Mouse (Mus musculus): Measurements from ENCODE around the gene Phf19.

The Phf19 gene

DNA sequence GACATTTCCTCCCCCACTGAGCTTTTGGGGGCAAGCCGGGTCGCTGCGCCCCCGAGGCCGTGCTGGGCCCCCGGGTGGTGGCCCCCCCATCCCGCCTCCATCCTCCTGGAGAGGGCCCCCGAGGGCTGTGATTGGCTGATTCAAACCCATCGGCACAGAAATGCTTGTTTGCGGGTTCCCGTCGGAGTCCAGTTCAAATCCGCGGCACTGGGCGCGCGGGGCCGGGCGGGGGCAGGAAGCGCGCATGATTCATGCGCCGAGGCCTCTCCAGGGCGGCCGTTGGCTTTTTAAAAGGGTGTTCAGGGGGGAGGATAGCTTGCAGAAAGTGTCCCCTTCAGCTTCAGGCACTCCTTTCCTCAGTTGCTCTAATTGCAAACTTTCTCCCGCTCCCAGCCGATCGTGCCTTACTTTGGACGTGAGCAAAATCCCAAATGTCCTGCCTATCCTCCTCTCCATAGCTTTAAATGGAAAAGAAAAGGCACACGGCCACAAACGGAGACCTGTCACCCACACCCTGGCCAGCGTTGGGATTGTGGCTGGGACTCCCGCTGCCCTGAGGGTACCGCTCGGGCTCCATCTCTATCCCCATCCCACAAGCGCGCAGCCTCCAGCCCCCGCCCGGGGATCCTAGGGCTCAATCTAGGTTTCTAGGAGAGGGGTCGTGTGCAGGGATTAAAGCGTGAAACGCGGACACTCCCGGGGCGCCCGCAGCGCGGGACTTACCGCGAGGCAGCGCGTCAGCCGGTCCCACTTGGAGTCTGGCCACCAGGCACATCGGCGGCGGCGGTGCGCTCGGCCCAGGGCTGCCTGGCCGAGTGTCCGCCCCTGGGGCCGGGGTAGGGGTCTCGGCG lies at the start of gene Phf19:
Gene Phf19, minus strand, starts transcription at position 809 of the 851 bp plus-strand sequence.
- DNase-seq, result peak; percentile 58

DNA sequence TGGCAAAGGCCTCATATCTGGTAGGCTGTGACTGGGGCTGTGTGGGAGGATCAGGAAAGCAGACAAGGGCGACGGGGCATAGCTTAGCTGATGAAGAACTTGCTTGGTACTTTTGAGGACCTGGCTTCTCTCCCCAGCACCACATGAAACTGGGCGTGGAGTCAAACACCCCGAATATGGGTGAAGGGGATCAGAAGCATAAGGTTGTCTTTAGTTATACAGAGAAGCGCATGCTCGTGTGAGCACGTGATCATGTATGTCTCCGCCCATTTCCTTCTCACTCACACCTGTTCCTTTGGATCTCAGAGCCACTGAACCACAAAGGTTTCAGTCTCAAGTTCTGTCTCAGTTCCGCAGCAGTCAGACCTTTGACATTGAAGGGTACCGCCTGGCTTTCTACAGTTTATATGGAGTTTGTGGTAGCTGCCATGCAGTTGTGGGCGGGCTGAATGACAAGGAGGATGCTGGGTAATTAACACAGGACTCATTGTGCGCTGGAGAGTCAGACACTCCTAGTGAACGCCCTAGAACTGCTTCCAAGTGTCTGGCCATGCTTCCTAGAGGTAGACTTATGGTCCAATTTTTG lies 49.6 kb upstream of the Phf19 start:
- DNase-seq, result peak; percentile 27

DNA sequence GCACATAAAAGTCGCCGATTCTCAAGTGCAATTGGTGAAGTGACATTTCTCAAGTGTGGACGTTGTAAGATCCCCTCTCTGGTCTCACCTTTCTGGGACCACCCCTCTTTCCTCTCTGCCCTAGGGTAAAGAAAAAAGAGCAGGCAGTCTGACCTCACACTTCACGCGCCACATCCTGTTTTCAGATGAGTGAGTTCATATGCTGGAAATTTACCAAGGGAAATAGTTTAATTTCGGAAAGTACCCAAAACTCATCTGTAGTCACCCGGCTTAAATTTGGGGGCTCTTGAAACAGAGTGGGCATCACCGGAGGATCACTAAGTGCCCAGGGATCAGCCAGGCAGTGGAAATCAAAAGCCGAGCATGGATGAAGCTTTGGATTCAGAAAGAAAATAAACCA lies 49.1 kb upstream of the Phf19 start:
- DNase-seq, result peak; percentile 28

DNA sequence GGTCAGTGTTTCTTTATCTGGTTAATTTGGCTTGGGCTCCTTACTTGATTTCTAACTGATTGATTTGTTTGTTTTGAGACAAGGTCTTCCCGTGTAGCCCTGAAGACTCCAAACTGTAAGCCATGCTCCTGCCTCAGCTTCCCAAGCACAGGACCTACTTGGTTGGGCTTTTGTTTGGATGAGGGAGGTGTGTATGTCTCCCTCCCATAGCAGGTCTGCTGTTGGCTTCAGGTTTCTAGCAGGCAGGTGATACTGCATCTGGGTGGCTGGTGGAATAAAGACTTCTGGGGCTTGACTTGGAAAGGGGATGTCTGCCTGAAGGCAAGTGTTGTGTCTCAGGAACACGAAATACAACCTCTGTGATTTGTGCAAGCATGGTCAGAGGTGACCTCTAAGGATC lies 48.4 kb upstream of the Phf19 start:
- no peak for DNase-seq

DNA sequence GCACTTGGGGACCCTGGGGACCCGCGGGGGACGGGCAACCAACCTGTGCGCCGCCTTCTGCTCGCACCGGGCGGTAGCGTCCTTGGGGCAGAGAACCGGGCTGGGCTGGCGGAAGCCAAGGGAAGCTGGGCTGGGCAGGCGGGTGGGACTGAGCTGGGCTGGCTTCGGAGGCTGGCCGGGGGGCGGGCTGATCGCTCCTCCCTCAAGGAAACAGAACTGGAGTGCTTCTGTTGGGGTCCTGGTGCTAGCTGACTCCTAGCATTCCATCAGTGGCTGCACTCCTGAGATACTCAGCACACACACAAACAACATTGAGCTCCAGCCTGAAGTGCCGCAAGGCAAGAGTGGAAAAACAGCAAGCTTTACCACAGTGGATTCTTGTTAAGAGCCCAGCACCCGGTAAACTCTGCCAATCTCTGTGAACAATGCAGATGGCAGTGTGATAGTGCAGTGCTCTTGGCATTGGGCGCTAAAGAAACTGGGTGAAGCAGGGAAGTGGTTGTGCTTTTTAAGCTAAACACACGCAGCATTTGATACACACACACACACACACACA lies 47.7 kb upstream of the Phf19 start, which contains the start of gene Traf1:
Gene Traf1, minus strand, starts transcription at position 292 of the 556 bp plus-strand sequence.
- peak; percentile 73 for DNase-seq

DNA sequence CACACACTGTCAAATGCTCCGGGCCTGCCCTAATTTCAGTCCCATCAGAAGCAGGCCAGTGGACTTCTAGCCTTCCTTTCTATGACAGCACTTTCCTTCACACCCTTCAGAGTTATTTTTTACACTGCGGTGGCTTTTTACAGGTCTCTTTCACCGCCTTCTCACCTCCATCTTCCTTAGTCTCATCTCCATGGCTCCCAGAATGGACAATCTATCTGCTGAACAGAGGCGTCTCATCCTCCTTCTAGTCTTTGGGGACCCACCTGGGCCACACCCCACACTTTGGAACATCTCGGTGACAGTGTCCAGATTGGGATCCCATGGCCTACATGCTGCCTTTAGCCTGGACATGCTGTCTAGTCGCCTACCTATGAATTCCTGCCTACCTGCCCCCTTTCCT lies 47.1 kb upstream of the Phf19 start:
- DNase-seq, result no peak

DNA sequence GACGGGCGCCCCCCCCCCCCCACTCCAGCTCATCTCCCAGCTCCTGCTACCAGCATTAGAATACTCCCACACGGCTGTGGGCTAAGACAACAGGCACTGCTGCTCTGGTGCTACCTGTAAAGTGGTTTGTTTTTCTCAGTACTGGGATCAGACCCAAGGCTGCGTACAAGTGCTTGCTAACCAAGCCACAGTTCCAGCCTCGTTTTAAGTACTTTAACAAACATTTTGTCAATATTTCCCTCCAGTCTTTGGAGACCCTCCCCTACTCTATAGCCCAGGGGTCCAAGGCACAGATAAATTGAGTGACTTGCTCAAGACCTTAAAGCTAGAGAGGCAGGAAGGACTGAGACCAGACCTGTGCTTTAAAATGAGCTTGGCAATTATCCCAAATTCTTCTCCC lies 46.6 kb upstream of the Phf19 start:
- no peak for DNase-seq

GRCm38 (mm10) chr2:34958582-34958981 lies 44.8 kb upstream of the Phf19 start:
- DNase-seq, result no peak

DNA sequence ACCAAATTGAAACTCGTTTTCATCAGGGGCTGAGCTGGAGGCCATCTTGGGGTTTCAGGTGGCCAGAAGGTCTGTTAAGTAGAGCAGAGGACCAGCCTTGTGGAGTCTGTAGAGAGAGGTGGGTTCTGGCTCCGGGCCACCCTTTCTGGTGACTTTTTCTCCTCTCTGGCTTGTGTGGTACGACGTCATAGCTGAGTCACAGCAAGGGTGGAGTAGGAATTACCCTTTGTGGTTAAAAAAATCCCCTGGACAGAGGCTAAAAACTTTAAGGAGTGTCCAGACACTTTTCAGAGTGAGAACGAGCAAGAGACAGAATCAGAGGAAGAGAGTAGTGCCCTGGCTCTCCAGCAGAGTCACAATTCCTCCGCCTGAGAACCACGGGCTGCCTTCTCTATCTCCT lies 44.2 kb upstream of the Phf19 start:
- DNase-seq, result no peak

DNA sequence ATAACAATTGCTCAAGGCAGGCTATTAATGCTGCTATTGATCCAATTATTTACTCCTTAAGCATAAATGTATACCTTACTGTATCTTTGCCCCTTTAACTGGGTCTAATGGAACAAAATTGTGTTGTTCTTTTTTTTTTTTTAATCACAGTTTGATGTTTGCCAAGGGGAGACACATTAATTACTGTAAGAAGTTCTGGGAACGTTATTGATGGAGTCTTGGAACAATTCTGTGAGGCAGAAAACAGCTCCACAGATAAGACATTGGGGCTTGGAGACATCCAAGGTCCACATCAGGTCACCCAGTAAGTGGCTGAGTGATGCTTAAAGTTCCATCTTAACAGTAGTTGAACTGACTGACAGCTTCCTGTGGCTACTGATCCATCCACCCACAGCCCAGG lies 43.6 kb upstream of the Phf19 start:
- DNase-seq, result no peak

- DNase-seq, result no peak
Measured at GRCm38 (mm10) chr2:34956941-34957340, 43.1 kb upstream of the Phf19 start.

DNA sequence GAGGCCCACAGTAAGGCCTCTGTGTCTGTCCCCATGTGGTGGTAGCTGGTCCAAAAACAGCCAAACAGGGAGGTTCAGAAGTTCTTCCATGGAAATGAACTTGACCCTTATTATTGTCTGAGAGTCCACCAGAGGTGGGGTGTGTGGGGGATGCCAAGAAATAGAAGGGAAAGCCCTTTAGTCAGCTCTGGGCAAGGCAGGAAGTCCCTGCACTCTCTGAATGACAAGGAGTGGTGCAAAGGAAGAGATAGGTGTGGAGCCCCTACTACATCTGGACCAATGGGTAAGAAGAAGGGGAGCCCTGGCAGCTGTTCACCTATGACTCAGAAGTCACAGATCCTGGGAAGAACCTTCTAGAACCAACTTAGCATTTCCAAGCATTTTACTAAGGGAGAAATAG lies 40.5 kb upstream of the Phf19 start:
- DNase-seq, result no peak

DNA sequence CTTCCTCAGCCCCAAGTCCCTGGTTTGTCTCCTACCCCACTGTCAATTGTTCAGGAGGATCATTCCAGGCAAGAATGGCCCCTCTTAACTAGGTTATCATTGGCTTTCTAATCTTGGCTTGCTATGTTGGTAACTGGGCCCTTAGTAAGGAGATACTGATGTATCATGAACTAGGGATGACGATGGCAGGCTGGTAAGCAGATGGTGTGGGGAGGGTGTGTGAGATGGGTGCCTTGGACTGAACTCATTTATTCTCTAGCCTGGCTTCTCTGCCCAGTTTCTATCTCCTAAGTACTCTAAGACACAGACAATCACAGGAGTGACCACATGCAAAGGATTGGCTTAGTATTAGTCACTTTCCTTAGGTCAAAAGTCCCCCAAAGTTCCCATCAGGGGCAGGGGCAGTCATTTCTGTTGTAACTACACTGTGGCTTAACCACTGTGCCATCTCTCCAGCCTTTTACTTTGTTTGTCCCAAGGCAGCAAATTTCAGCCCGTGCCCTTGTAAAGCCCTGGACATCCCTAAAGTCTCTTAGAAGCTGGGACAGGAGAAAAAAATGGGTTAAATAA lies 39.8 kb upstream of the Phf19 start:
- no peak for DNase-seq

DNA sequence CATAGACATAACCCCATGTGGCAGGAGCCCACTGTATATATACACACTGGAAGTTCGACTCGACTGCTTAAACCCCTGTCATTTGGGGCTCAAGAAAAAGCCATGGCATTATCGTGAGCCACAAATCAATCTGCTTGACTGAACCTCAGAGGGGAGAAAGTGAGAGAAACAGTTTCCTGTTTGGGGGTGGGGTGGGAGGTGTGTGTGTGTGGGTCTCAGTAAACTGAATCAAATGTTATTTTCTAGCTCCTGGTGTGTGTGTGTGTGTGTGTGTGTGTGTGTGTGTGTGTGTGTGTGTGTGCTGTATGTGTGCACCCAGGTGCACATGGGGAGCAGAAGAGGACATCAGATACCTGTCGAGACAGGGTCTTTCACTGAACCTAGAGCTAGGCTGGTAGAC lies 39.2 kb upstream of the Phf19 start:
- DNase-seq, result no peak

DNA sequence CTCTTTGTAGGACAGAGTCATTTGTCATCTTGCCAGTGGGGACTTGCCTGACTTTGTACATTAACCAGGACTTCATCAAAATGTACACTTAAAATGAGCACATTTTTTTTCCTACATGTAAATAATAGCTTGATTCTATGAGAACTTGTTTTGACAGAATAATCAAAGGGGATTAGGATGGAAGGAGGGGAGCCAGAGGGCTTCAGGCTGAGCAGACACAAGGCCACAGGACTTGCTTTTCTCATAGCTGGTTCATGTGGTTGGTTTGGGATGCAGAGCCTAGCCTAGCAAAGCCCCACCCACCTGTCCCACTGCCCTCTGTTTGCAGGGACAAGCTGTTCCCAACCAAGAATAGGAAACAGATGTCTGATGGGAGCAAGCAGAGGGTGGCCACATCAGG lies 37.6 kb upstream of the Phf19 start:
- DNase-seq, result no peak

DNA sequence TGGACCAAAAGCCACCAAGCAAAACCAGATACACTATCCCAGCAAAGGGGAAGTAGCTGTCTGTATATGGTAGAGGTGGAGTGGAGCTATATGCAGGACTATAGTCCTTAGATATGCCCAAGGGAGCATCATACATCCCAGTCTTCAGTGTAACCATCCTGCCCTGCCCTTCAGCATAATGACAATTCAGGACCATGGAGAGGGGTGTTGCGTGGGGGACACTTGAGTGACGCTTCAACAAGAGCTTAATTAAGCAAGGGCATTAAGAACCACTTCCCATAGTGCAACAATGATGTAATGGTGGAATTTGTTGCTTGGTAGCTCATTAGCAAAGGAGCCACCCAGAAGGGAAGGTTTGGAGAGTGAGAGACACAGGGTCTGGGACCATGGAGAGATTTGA lies 34.8 kb upstream of the Phf19 start:
- no peak for DNase-seq

GRCm38 (mm10) chr2:34946046-34946445 lies 32.2 kb upstream of the Phf19 start:
- no peak for DNase-seq

DNA sequence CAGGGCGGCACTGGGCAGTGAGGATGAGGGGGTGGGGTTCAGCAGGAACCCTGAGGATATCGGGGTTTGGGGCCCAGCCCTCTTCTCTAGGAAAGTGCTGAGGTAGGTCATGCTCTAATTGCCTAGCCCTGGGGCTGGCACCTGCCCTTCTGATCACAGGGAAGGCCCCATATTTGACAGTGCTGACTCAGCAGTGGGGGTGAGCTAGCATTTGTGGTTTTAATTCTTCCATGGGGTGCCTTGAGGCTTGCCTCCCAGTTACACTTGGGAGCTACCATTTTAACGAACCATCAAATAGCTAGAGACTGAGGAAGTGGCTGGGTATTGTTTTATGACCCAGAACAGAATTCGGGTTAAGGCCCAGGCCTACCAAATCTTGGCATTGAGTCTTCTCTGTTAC lies 31.8 kb upstream of the Phf19 start:
- DNase-seq, result no peak

GRCm38 (mm10) chr2:34944761-34945160 lies 30.9 kb upstream of the Phf19 start:
- DNase-seq, result peak; percentile 53

GRCm38 (mm10) chr2:34943556-34944120 lies 29.8 kb upstream of the Phf19 start:
- no peak for DNase-seq

DNA sequence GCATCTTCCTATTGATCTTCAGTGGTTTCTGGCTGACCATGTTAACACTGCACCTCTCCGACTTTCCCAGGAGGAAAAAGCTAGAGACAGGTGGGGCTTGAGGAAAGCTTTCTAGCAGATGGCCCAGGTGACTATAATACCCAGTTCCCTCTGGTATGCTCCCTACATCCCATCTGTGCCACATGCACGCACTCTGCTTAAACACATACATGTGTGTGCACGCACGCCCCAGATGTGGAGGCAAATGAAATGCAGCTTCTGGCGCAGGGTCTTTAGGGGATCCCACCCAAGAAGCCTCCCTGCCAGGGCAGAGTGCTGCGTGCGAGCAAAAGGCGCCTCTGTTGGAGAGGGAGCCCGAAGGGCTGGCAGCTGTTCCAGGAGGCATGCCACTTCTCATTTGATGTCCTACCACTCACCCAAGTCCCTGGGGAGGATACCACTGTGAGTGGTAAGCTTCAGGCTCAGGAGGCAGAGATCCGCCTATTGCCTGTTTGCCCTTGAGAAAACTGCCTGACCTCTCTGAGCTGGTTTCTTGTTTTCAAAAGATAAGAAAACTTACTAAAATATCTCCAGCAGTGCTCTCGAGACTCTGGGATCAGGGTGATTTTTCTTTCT lies 27.3 kb upstream of the Phf19 start:
- no peak for DNase-seq

GRCm38 (mm10) chr2:34940246-34940645 lies 26.4 kb upstream of the Phf19 start:
- no peak for DNase-seq
